Mouse (Mus musculus): ENCODE measurements at regions not wholly inside any gene's neighbourhood (a gene's known extent, or its start where the extent isn't known, plus 50 kb on each side); places are given as distances from the start of the nearest gene placed in this dataset.

DNA sequence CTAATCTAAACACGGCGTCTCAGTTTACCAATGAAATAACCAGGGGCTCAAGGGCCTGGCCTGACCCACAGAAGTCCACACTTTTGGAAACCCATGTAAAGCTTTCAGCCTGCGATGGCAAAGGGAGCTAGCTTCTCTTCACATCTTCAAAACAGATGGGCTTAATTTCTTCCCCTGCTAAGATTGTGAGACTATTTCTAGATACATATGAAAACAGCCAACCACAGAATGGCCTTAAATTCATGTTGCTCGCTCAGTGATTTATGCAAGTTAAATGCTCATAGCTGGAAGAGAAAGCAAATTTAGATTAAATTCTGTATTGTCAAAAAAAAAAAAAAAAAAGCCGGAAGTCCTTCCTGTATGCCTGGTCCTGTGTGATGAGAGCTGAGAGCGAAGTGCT is 53.2 kb upstream of the Epha4 start:
- Histone ChIP-seq H3K4me1 (ENCODE audit: insufficient read depth, low read depth, low read length) (no peaks in the 10 kb centered on the region), H3K27ac (ENCODE audit: low read length) (no peak overlapping the region), H3K27me3 (replicated peaks; ENCODE audit: insufficient read depth, low read length) (no peaks in the 10 kb centered on the region), H3K9ac (replicated peaks; ENCODE audit: low read depth) (no peak overlapping the region), H3K36me3 (ENCODE audit: insufficient read depth, low read length) (no peaks in the 10 kb centered on the region), H3K4me3 (ENCODE audit: low read depth, low read length) (no peak overlapping the region), H3K4me2 (replicated peaks; ENCODE audit: low read depth, low read length) (no peak overlapping the region), H3K9me3 (ENCODE audit: low read length) (no peaks in the 10 kb centered on the region)
- ATAC-seq, result no peak
- no peak for DNase-seq (ENCODE audit: low spot score)
- 69% methylated on average over 6 of the region's 6 CpGs for WGBS
- no peak for TF ChIP-seq CTCF (IDR thresholded peaks at IDR 0.05)
- no peak for TF ChIP-seq EP300 (IDR thresholded peaks at IDR 0.05)

- no peaks in the 10 kb centered on the region for H3K36me3 ChIP-seq (ENCODE audit: insufficient read depth, low read length)
- TF ChIP-seq EP300 (IDR thresholded peaks at IDR 0.05) (no peak), CTCF (IDR thresholded peaks at IDR 0.05) (no peak)
- no peaks in the 10 kb centered on the region for H3K9me3 ChIP-seq (ENCODE audit: low read length)
- H3K27ac ChIP-seq (ENCODE audit: low read length), result no peak overlapping the region
- no peaks in the 10 kb centered on the region for H3K4me1 ChIP-seq (ENCODE audit: insufficient read depth, low read depth, low read length)
- H3K9ac ChIP-seq (replicated peaks; ENCODE audit: low read depth), result no peak overlapping the region
- H3K4me2 ChIP-seq (replicated peaks; ENCODE audit: low read depth, low read length), result no peak overlapping the region
- WGBS, result 45% methylated on average over 7 of the region's 7 CpGs
- no peak overlapping the region for H3K4me3 ChIP-seq (ENCODE audit: low read depth, low read length)
- no peak for ATAC-seq
- no peak for DNase-seq (ENCODE audit: low spot score)
- H3K27me3 ChIP-seq (replicated peaks; ENCODE audit: insufficient read depth, low read length), result no peaks in the 10 kb centered on the region
Observed at GRCm38 (mm10) chr1:77567657-77568056, 52.8 kb upstream of the Epha4 start.

Measured in lung, postnatal 0 days (tissue).